Mouse (Mus musculus): ENCODE results near the gene Rabgap1l.
A peak's percentile ranks its signal among the peaks of the same experiment; 100 is the strongest.

The Rabgap1l gene

GRCm38 (mm10) chr1:160371696-160372095 lies 421.3 kb downstream of the Rabgap1l start:
- no peak for DNase-seq

DNA sequence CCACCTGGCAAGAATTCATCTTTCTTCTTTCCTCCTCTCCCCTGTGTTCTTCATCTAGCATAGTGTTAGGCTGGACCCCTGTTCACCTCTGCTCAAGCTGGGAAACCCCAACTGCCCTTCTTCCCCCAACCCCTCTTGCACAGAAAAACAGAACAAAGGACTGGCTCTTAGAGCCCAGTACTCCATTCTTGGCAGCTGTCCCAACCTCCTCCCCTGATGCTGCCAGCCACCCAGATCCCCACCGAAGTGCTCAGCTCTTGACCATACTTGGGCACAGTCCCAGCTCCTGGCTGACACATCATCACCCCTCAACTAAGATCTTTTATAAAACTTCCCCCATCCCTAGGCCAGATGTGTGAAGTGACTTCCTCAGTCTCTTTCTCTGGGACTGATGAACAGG lies 422.5 kb downstream of the Rabgap1l start:
- peak; percentile 12 for DNase-seq

DNA sequence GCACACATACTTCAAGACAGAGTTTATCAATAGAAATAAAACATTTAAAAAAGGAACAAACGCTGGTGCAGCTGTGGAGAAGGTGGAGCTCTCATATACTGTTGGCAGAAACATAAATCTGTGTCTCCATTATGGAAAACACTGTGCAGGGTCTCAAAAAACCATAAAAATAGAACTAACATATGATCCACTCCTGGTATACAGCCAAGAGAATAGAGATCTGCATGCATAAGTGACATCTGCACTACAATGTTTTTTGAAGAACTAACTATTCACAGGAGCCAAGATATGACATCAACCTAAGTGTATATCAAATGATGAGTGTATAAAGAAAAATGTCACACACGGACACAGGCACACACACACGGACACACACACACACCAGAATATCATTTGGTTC lies 426.4 kb downstream of the Rabgap1l start:
- DNase-seq, result no peak

- no peak for DNase-seq
Observed at GRCm38 (mm10) chr1:160357268-160357667, 435.7 kb downstream of the Rabgap1l start.

DNA sequence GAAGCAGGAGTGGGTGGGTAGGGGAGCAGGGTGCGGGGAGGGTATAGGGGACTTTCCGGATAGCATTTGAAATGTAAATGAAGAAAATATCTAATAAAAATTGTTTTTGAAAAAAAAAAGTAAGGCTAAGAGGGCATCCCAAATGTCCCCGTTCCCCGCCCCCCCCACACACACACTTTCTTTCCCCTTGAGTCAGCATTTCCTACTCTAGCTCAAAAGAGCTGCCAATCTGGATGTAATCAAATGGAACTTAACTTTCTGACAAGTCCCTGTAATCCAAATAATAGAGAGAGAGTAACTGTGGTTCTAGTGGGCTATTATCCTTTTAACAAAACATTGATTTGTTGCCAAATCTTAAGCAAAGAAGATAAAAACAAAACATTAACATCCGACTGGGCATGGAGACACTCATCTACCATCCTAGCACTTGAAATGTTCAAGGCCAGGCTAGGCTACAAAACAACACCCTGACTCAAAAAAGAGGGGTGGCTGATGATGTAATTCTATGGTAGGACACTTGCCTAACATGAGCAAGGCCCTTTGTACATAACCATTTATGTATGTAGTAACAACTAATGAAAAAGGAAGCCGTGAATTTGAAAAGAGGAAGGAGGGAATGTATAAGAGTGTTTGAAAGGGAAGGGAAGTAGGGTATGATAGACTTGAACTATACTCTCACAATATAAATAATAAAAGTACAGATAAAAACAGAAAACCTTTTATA lies 439.1 kb downstream of the Rabgap1l start:
- DNase-seq, result no peak

DNA sequence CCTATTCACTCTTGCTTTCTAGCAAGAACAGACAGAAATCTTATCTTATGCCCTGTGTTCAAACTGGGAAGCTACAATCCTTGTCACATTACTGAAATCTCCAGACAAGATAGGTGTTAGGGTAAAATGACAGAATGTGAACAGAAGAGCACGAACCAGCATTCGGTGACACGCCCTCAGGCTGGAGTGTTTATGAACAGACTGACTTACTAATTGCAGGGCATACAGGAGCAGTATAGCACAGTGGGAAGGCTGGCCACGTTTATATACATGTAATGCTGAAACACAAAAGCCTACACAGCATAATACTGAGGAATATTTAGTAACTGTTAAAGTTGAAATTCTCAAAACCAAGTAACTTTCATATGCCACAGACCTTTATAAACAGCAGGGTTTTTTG lies 440.7 kb downstream of the Rabgap1l start:
- DNase-seq, result no peak

DNA sequence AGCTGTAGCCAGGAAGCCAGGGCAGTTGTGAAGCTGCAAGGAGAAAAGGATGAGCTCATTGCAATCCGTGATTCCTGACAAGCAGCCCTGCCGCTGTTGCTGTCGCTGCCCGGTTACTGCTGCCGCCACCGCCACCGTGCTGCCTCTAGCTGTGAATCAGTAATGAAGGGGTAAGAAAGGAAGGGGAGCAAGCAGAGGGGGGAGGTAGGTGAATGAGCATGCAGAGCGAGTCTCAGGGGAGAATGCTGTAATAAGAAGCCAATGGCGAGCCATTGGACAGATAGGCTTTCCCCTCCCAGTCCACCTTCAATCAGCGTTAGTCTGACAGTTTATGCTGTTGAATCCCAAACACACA lies 441.2 kb downstream of the Rabgap1l start:
- DNase-seq, result peak; percentile 60

- DNase-seq, result no peak
Observed at GRCm38 (mm10) chr1:160351146-160351879, 441.7 kb downstream of the Rabgap1l start.

- DNase-seq, result no peak
Observed at GRCm38 (mm10) chr1:160340653-160341052, 452.4 kb downstream of the Rabgap1l start.

DNA sequence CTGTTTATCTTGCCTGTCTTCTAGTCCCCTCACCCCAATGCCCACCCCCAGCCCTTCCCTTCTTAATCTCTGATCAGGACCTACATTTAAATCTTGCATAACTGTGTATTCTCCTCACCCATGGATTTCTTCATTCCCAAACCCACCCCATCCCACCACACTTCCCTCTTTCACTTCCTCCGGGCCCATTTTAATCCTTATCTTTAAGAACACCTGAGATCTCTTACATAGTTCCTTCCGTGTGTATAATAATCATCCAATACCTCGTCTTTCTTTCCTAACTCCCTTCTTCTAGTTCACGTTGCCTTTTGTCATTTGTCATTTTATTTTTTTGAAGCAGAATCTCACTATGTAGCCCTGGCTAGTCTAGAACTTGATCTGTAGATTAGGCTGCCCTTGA lies 453.6 kb downstream of the Rabgap1l start:
- no peak for DNase-seq

DNA sequence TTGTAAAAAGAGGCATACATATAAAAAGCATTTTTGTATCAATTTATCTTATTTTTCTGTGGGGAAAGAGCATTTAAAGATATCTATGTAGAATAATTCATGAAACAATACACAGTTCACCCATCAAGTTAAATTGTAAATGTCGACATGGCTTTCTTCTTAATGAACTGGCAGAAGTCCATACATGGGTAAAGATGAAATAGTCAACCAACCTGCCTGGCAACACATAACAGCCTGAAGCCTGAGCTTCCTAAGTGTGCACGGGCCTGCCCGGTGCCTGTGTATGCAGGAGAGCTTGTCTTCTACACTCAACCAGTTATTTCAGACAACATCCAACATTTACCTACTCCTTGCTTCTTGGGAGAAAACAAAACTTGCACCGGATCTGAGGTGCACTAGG lies 458.2 kb downstream of the Rabgap1l start:
- no peak for DNase-seq

DNA sequence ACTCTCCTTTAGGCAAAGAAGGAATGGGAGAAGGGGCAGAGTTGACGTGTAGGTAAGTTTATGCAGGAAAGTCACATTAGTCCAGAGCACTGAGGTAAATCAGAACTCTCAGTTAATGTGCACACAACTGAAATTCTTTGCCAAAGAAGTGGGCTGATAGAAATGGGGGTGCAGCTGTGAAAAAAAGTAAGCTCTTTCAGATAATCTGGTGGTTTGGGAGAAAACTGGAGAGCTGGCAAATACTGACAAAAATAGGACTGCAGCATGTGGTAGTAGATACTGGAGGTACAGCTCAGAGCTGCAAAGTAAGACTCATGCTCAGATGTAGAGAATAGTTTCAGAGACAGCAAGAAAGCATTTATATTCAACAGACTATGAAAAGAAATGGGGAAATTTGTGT lies 462.2 kb downstream of the Rabgap1l start:
- no peak for DNase-seq

GRCm38 (mm10) chr1:160330222-160330621 lies 462.8 kb downstream of the Rabgap1l start:
- no peak for DNase-seq

DNA sequence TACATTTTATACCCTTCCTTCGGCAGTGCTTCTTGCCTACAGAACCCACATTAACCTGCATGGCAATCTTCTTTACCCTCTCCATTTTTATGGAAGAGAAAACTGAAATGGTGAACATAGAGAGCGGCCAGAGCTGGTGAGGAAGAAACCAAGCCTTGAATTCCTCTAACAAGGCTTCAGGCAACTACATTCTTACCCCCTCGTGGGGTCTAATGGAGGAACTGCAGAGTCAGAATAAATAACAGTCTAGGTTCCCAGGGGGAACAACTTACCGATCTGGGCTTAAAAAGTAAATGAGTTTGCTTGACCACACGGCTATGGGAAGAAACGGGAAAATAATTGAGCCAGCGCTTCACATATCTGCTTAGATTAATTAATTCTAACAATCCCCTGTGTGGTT lies 463.2 kb downstream of the Rabgap1l start:
- no peak for DNase-seq

DNA sequence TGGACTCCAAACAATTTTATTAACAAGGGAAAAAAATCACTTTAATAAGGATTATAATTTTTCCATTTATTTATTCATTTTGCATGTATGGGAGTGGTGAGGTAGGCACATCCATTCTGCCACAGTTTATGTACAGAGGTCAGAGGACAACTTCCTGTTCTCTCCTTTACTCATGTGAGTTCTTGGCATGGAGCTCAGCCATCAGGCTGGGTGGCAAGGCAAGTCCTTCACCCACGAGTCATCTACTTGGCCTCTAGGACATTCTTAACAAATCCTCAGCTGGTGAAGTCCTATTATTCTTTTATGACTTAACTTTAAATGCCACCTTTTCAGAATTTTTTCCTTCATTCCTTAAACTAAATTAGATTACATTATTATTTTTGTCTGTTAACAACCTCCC lies 465.5 kb downstream of the Rabgap1l start:
- no peak for DNase-seq

DNA sequence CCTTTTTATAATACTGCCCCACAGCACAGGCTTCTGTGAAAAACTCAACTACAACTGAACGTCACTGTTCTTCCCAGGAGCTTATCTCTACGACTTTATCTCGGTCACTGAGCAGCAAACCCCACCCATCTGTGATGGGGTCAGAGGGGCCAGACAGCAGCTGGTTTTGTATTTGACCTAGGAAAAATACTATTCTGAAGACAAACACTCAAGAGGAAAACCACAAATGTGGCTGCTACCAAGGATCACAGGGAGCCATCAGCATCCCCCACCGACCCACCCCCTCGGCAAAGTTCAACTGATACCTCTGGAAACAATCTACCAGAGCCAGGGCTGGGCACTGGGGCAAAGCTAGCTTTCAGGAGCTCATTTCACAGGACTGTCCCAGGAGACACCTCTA lies 467.5 kb downstream of the Rabgap1l start:
- peak; percentile 37 for DNase-seq

- DNase-seq, result no peak
Observed at GRCm38 (mm10) chr1:160320690-160321089, 472.3 kb downstream of the Rabgap1l start.

DNA sequence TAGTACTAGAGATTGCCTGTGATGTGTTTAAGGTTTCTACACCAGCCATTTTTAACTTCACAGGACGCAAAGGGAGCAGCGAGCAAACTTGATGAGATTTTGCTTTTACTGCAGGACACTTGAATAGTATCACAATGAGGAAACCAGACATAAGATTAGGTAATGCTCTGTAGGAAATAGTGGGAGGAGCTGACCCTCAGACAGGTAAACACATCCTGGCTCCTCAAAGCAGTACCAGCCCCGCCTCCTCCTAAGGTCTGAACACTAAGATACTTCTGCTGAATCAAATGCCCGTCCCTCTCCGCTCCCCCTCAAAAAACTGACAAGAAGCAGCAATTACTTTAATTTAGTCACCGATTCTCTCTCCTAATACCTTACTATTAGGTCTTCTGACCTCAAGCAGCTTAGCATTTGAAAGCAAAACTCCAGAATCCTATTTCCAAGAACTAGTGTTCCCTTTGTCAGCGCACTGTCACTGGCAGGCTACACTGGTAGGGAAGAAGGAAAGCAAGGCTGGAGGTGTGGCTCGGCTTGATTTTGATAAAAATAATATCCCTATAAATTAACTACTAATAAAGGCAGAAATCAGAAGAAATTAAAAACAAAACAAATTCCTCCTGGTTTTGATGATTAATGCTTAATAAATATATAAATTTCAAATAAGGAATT lies 474.8 kb downstream of the Rabgap1l start:
- DNase-seq, result no peak

DNA sequence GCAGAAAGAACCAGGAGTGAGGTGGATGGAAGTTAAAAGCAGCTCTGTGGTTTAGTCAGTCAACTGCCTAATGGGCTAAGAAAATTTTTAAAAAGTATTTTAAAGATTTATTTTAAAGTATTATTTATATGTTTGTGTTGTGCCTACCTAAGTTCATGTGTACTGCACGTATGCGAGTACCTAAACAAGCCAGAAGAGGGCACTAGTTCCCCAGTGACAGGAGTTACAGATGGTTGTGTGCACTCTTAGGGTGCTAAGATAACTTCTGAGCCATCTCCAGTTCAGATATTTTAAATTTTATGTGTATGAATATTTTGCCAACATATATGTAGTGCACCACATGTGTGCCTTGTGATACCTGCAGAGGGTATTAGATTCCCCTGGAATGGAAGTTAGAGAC lies 476.8 kb downstream of the Rabgap1l start:
- no peak for DNase-seq

GRCm38 (mm10) chr1:160312658-160313057 lies 480.4 kb downstream of the Rabgap1l start:
- DNase-seq, result no peak

DNA sequence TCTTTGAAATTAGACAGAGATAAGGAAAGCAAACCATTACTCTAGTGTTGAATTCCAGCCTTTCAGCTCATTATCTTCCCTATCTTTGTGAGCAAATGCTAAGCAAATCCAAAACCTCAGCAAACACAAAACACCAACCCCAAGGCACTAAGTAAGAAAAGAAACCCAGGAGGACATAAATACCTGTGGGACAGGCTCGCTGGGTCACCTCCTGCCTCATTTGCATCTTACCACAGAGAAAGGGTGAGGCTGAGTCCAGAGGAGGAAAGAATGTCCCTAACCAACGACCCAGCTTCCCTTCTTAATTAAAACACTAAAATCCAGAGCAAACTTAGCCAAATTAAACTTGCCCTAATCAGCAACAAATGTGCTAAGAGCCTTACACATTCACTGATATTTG lies 481.1 kb downstream of the Rabgap1l start:
- no peak for DNase-seq

DNA sequence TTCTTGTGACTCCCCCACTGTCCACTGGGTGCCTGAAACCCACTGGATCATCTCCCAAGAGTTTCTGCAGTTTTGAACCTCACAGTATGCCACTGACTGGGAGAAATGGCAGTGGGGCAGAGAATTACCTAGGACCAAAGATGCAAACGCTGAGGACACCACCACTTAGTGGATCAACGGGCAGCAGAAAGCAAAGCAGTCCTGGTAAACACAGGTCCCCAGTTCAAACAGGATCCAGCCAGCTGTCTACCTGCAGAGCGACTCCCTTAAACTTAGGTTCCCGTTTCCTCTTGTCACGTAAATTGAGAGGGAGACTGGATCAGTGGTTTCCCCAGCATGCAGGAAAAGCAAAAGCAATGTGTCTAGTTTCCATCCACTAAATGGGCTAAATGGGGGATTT lies 483.1 kb downstream of the Rabgap1l start:
- peak; percentile 28 for DNase-seq

- peak; percentile 53 for DNase-seq
Observed at GRCm38 (mm10) chr1:160308996-160309395, 484.0 kb downstream of the Rabgap1l start.

DNA sequence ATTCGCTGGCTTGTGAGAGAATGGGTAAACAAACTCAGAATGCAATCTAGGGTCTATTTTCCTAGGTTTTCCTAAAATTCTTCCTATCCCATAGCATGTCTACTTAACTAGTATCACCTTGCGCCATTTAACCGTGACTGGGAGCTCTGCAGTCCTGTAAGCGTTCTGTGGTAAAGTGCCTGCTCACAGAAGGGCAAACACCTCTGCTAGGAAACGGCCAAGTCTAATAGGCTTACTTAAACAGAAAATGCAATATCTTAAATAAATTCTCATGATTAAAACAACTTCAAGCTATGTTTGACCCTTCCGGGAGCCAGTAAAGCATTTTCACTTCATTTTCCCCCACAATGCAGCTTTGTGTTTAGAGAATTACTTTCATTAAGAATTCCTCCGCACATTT lies 484.5 kb downstream of the Rabgap1l start:
- DNase-seq, result no peak
